Mouse (Mus musculus): ENCODE measurements at regions not wholly inside any gene's neighbourhood (a gene's known extent, or its start where the extent isn't known, plus 50 kb on each side); places are given as distances from the start of the nearest gene placed in this dataset.

DNA sequence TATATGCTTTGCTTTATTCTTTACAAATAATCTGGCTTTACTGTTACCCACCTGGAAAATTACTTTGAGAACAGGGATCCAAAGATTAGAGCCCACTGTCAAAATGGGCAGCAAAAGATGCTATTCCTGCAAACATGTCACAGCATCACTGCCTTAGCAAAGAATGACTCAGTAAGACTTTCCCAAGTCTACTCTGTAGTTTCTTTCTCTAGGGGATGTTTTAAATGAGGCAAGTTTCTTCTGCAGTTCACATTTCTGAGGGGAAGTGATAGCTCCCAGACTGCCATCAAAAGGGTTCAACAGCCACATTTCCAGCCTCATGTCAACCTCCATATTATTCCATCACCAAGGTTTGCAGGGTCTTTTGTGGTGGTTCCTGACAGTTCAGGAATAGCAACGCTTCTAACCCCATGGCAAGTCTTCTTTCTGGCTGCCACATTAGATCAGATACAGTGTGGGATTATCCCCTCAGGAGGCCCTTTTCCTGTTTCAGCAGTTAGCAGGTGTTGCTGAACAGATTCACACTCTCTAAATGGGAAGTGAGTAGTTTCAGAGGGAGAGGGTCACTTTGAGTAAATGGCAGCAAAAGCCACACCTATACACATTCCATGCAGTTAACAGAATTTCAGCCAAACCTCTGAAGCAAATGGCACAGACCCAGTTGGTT is 669.7 kb upstream of the Adgra3 start:
- WGBS = 49% methylated on average over 1 of the region's 1 CpGs
- no peak for DNase-seq
- Histone ChIP-seq H3K27me3 (replicated peaks; ENCODE audit: control insufficient read depth, insufficient read depth, low read length) (no peaks in the 10 kb centered on the region), H3K4me3 (ENCODE audit: insufficient read depth, low read depth, low read length) (no peak overlapping the region), H3K27ac (ENCODE audit: insufficient read depth, low read depth, low read length) (no peak overlapping the region), H3K36me3 (ENCODE audit: control insufficient read depth, insufficient read depth, low read length) (no peaks in the 10 kb centered on the region), H3K4me1 (ENCODE audit: control insufficient read depth, insufficient read depth, low read length) (no peaks in the 10 kb centered on the region)
- TF ChIP-seq CTCF (conservative IDR thresholded peaks at IDR 0.05; ENCODE audit: insufficient read depth, insufficient read length, low read depth, low read length) (no peak), POLR2A (IDR thresholded peaks at IDR 0.05; ENCODE audit: low read depth, low read length) (no peak)

- Histone ChIP-seq H3K27me3 (replicated peaks; ENCODE audit: control insufficient read depth, insufficient read depth, low read length) (no peaks in the 10 kb centered on the region), H3K4me1 (ENCODE audit: control insufficient read depth, insufficient read depth, low read length) (no peaks in the 10 kb centered on the region), H3K36me3 (ENCODE audit: control insufficient read depth, insufficient read depth, low read length) (no peaks in the 10 kb centered on the region), H3K27ac (ENCODE audit: insufficient read depth, low read depth, low read length) (no peak overlapping the region), H3K4me3 (ENCODE audit: insufficient read depth, low read depth, low read length) (no peak overlapping the region)
- DNase-seq = no peak
- TF ChIP-seq POLR2A (IDR thresholded peaks at IDR 0.05; ENCODE audit: low read depth, low read length) (no peak), CTCF (conservative IDR thresholded peaks at IDR 0.05; ENCODE audit: insufficient read depth, insufficient read length, low read depth, low read length) (no peak)
- WGBS = 35% methylated on average over 2 of the region's 2 CpGs
These were observed 648.3 kb upstream of the Adgra3 start for GRCm38 (mm10) chr5:50706945-50707663.

DNA sequence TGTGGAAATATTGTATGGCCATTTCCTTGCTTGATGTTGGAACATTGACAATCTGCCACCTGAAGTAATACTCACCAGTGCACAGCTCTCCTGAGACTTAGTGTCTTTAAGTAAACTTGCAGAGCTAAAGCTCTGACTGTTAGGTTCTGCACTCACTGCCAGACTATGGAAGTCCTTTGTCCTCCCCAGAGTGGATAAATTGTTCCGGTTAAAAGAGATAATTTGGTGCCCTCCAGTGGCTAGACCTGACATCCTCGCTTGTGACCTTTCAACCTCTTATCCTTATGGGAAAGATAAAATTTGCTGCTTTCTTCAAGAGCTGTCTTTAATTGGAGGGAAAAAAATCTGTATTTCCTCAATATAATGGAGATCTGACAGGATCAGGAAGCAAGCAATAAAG is 639.3 kb upstream of the Adgra3 start:
- no peak overlapping the region for H3K4me3 ChIP-seq (ENCODE audit: insufficient read depth, low read depth, low read length)
- no peaks in the 10 kb centered on the region for H3K36me3 ChIP-seq (ENCODE audit: control insufficient read depth, insufficient read depth, low read length)
- 0 out of 2 replicates have a peak, but pooled peaks have one; percentile 17 for TF ChIP-seq CTCF (conservative IDR thresholded peaks at IDR 0.05; ENCODE audit: insufficient read depth, insufficient read length, low read depth, low read length)
- TF ChIP-seq POLR2A (IDR thresholded peaks at IDR 0.05; ENCODE audit: low read depth, low read length) = no peak
- peak; percentile 13 for DNase-seq
- H3K4me1 ChIP-seq (ENCODE audit: control insufficient read depth, insufficient read depth, low read length) = no peaks in the 10 kb centered on the region
- H3K27me3 ChIP-seq (replicated peaks; ENCODE audit: control insufficient read depth, insufficient read depth, low read length) = no peaks in the 10 kb centered on the region
- WGBS = 26% methylated on average over 2 of the region's 2 CpGs
- H3K27ac ChIP-seq (ENCODE audit: insufficient read depth, low read depth, low read length) = no peak overlapping the region

DNA sequence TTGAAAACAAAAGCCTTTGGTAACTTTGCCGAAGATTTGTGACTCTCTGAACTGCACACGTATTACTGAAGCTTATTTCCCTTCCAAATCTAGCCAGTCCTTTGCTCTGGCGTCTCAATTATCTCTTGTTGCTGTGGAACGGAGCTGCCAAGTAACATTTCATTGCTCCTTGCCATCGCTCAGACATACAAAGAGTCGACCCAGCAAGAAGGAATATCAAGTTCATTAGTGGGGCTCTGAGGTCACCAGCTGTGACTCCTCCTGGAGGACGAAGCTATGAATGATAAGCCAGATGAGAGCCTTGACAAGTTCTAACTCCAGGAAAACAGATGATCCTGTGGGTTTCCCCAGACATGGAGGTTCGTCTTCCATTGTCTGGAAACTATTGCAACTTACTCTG is 638.8 kb upstream of the Adgra3 start:
- TF ChIP-seq CTCF (conservative IDR thresholded peaks at IDR 0.05; ENCODE audit: insufficient read depth, insufficient read length, low read depth, low read length) (no peak), POLR2A (IDR thresholded peaks at IDR 0.05; ENCODE audit: low read depth, low read length) (no peak)
- H3K27me3 ChIP-seq (replicated peaks; ENCODE audit: control insufficient read depth, insufficient read depth, low read length) = no peaks in the 10 kb centered on the region
- DNase-seq = no peak
- H3K4me1 ChIP-seq (ENCODE audit: control insufficient read depth, insufficient read depth, low read length) = no peaks in the 10 kb centered on the region
- no peaks in the 10 kb centered on the region for H3K36me3 ChIP-seq (ENCODE audit: control insufficient read depth, insufficient read depth, low read length)
- H3K4me3 ChIP-seq (ENCODE audit: insufficient read depth, low read depth, low read length) = no peak overlapping the region
- 34% methylated on average over 8 of the region's 8 CpGs for WGBS
- H3K27ac ChIP-seq (ENCODE audit: insufficient read depth, low read depth, low read length) = no peak overlapping the region

GRCm38 (mm10) chr5:50688362-50688761 is 629.6 kb upstream of the Adgra3 start:
- TF ChIP-seq CTCF (conservative IDR thresholded peaks at IDR 0.05; ENCODE audit: insufficient read depth, insufficient read length, low read depth, low read length) (no peak), POLR2A (IDR thresholded peaks at IDR 0.05; ENCODE audit: low read depth, low read length) (no peak)
- Histone ChIP-seq H3K4me1 (ENCODE audit: control insufficient read depth, insufficient read depth, low read length) (no peaks in the 10 kb centered on the region), H3K27ac (ENCODE audit: insufficient read depth, low read depth, low read length) (no peak overlapping the region), H3K4me3 (ENCODE audit: insufficient read depth, low read depth, low read length) (no peak overlapping the region), H3K27me3 (replicated peaks; ENCODE audit: control insufficient read depth, insufficient read depth, low read length) (no peaks in the 10 kb centered on the region), H3K36me3 (ENCODE audit: control insufficient read depth, insufficient read depth, low read length) (no peaks in the 10 kb centered on the region)
- DNase-seq = no peak
- WGBS = 76% methylated on average over 2 of the region's 2 CpGs

DNA sequence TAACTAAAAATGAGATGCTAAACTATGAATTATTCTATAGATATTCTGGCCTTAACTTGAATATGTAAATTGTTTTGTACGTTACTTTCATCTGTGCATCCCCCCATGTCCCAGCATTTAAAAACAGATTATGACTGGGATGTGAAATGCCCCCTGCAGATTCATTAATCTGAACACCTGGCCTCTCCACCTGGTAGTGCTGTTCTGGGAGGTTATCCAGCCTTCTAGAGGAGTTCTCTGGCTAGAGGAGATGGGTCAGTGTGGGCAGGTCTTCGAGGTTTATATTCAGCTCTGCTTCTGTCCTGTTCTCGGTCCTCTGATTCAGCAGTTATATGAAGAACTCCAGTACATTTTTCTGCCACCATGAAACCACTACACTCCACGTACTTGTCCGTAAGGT is 625.2 kb upstream of the Adgra3 start:
- H3K27me3 ChIP-seq (replicated peaks; ENCODE audit: control insufficient read depth, insufficient read depth, low read length) = no peaks in the 10 kb centered on the region
- no peak overlapping the region for H3K4me3 ChIP-seq (ENCODE audit: insufficient read depth, low read depth, low read length)
- no peak overlapping the region for H3K27ac ChIP-seq (ENCODE audit: insufficient read depth, low read depth, low read length)
- DNase-seq = no peak
- H3K36me3 ChIP-seq (ENCODE audit: control insufficient read depth, insufficient read depth, low read length) = no peaks in the 10 kb centered on the region
- WGBS = 83% methylated on average over 5 of the region's 5 CpGs
- TF ChIP-seq CTCF (conservative IDR thresholded peaks at IDR 0.05; ENCODE audit: insufficient read depth, insufficient read length, low read depth, low read length) (no peak), POLR2A (IDR thresholded peaks at IDR 0.05; ENCODE audit: low read depth, low read length) (no peak)
- H3K4me1 ChIP-seq (ENCODE audit: control insufficient read depth, insufficient read depth, low read length) = no peaks in the 10 kb centered on the region

- TF ChIP-seq POLR2A (IDR thresholded peaks at IDR 0.05; ENCODE audit: low read depth, low read length) (no peak), CTCF (conservative IDR thresholded peaks at IDR 0.05; ENCODE audit: insufficient read depth, insufficient read length, low read depth, low read length) (no peak)
- H3K27me3 ChIP-seq (replicated peaks; ENCODE audit: control insufficient read depth, insufficient read depth, low read length) = no peaks in the 10 kb centered on the region
- no peaks in the 10 kb centered on the region for H3K4me1 ChIP-seq (ENCODE audit: control insufficient read depth, insufficient read depth, low read length)
- no peak overlapping the region for H3K4me3 ChIP-seq (ENCODE audit: insufficient read depth, low read depth, low read length)
- DNase-seq = no peak
- no peaks in the 10 kb centered on the region for H3K36me3 ChIP-seq (ENCODE audit: control insufficient read depth, insufficient read depth, low read length)
- H3K27ac ChIP-seq (ENCODE audit: insufficient read depth, low read depth, low read length) = no peak overlapping the region
These were observed 577.7 kb upstream of the Adgra3 start for GRCm38 (mm10) chr5:50636539-50636938.

Data from kidney, adult 2 months (tissue).